Mouse (Mus musculus) hindbrain, postnatal 0 days (tissue): ENCODE measurements around the gene Galt. TPM values are rescaled to one million over a fixed set of nuclear protein-coding genes. Genes with fewer than 3 reads are reported as not detected.
"Not testable (repeated sequence)": the region's sequence is repeated elsewhere in the genome, so short reads cannot be mapped to it uniquely, and the experiment has no call there.

ENCODE experiments used
- ATAC-seq: fragments of 200-750 bp; cut with Nextera tagmentation; 2 replicates; pipeline ENCODE4 v1.8.0; 2017; ENCODE audit warnings: mild to moderate bottlenecking, moderate TSS enrichment, moderate library complexity
- DNase-seq: peaks from one replicate; pipeline ENCODE4 v3.0.0-alpha.2; 2015; ENCODE audit warnings: low spot score
- H3K27ac ChIP-seq: fragments of 300-500 bp; sonication (generic); 2 replicates; pipeline ENCODE4 v1.5.1; 2014; ENCODE audit warnings: mild to moderate bottlenecking
- H3K27me3 ChIP-seq: fragments of 300-500 bp; sonication (generic); 2 replicates; pipeline ENCODE4 v1.6.1; 2014; ENCODE audit warnings: low read length, mixed read lengths; ENCODE audit not compliant: insufficient read depth
- H3K36me3 ChIP-seq: fragments of 300-500 bp; sonication (generic); 2 replicates; pipeline ENCODE4 v1.6.1; 2014; ENCODE audit warnings: low read length, mixed read lengths; ENCODE audit not compliant: insufficient read depth
- H3K4me1 ChIP-seq: fragments of 300-500 bp; sonication (generic); 2 replicates; pipeline ENCODE4 v1.6.1; 2014; ENCODE audit warnings: antibody characterized with exemption, low read length, mixed read lengths; ENCODE audit not compliant: insufficient read depth
- H3K4me2 ChIP-seq: fragments of 300-500 bp; sonication (generic); 2 replicates; pipeline ENCODE4 v1.6.1; 2014; ENCODE audit warnings: low read depth, mild to moderate bottlenecking, low read length, moderate library complexity, mixed read lengths
- H3K4me3 ChIP-seq: fragments of 300-500 bp; sonication (generic); 2 replicates; pipeline ENCODE4 v1.5.1; 2014; ENCODE audit warnings: low read length
- H3K9ac ChIP-seq: fragments of 300-500 bp; sonication (generic); replicated peaks from 2 replicates; pipeline ENCODE4 v1.6.1; 2014; ENCODE audit warnings: mild to moderate bottlenecking, low read length, moderate library complexity, mixed read lengths
- H3K9me3 ChIP-seq: fragments of 300-500 bp; sonication (generic); 2 replicates; pipeline ENCODE4 v1.6.1; 2016; ENCODE audit warnings: low read length, mixed read lengths
- WGBS: fragments of 180-500 bp; shearing (Covaris S2); extraction: QIAGEN DNeasy Blood & Tissue Kit; methylation state at CpG from one replicate; pipeline ENCODE4 v1.1.7; 2014; 5-methylcytosine and 5-hydroxymethylcytosine counted together
- polyA plus RNA-seq: library from polyadenylated mRNA; unstranded; fragments of >200 nt; fragmentation: Nextera tagmentation; extraction: Ambion mirVana; gene quantifications from 2 replicates; pipeline ENCODE4 v1.2.1, GENCODE M21; 2015
- total RNA-seq: library from RNA; depleted of rRNA; stranded (reverse); fragments of >200 nt; gene quantifications from 2 replicates; pipeline ENCODE4 v1.2.3, GENCODE M21; 2014; rRNA removed

Galt gene
- total and polyA plus RNA-seq, 2 experiments from 2014 or later = 55.9 to 87.8 TPM

GRCm38 (mm10) chr4:41781271-41781670, 26.2 kb downstream of the Galt start:
- not testable (repeated sequence) for H3K4me3 ChIP-seq, DNase-seq, H3K36me3 ChIP-seq, H3K9ac ChIP-seq, H3K27me3 ChIP-seq, H3K4me2 ChIP-seq, ATAC-seq, H3K27ac ChIP-seq, H3K4me1 ChIP-seq, H3K9me3 ChIP-seq
- 15% methylated on average over 6 of the region's 9 CpGs for WGBS

DNA sequence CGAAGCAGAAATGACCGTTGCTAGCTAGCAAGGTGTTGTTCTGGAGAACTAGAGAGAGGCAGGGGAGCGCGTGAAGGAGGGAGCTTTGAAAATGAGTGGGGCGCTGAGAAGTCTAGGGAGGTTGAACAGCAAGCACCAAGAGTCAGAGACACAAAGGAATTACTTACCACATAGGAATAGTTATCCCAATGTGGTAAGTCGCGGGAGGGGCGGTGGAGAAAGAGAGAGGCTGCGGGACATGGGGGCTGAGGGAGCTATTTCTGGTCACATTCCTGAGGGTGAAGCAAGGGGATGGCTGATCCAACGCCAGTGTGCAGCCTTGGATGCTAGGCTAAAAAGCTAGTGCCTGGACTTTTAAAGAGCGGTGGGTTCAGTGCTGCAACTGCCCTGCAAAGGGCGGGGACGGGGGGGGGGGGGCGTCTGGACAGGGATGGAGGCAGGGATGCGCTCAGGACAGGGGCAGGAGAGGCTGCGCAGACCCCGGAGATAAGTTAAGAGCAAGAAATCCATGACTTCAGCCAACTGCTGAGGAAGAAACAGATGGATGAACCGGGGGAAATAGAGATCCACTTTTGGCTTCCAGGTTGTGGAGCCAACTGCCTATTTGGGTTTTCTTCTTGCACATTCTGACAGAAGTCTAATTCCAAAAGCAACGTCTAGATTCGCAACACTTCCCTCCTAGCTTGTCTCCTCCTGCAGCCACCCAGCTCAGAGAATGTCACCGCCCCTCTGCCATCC, 26.9 kb downstream of the Galt start:
- H3K4me1 ChIP-seq, H3K27me3 ChIP-seq, ATAC-seq, H3K4me2 ChIP-seq, H3K4me3 ChIP-seq, H3K9ac ChIP-seq, H3K27ac ChIP-seq, H3K9me3 ChIP-seq, H3K36me3 ChIP-seq: not testable (repeated sequence)
- DNase-seq = peak; percentile 0
- WGBS = 22% methylated on average over 12 of the region's 21 CpGs

DNA sequence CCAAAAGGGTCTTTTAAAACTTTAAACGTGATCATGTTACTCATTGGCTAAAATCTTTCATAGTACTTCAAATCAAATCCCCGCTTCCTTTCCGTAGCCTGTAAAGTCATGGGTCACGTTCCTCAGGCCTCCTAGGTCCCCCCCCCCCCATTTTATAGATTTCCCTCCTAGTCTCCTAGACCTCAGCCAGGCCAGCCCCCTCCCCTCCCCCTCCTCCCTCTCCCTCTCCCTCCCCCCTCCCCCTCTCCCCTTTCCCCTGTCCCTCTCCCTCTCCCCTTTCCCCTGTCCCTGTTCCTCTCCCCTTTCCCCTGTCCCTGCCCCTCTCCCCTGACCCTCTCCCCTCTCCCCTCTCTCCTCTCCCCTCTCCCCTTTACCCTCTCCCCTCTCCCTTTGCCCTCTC, 27.7 kb downstream of the Galt start:
- not testable (repeated sequence) for ATAC-seq, H3K4me3 ChIP-seq, H3K36me3 ChIP-seq, H3K4me2 ChIP-seq, DNase-seq, H3K9ac ChIP-seq, H3K4me1 ChIP-seq, H3K27me3 ChIP-seq, H3K27ac ChIP-seq, H3K9me3 ChIP-seq
- 28% methylated on average over 4 of the region's 4 CpGs for WGBS

DNA sequence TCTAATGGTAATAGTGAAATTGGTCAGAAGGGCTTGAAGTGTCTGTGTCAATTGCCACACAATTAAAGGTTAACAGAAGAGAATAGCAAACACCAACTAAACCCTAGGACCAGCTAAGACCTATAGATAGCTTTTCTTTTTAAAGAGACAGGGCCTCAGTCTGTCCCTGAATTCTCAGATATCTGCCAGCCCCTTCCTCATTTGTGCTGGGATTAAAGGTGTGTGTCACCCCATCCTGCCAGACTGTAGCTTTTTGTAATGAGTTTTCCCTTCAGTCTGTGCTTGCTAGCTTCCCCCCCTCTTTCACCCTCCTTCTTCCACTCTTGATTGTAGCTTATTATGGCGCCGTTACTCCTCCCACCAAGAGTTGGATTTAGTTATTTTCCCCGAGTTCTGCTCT, 28.2 kb downstream of the Galt start:
- H3K4me2 ChIP-seq, H3K27me3 ChIP-seq, DNase-seq, H3K9me3 ChIP-seq, H3K4me1 ChIP-seq, H3K4me3 ChIP-seq, H3K36me3 ChIP-seq, H3K27ac ChIP-seq, ATAC-seq, H3K9ac ChIP-seq: not testable (repeated sequence)
- 39% methylated on average over 3 of the region's 3 CpGs for WGBS

Other genes starting within 250 kb of the Galt start
- gene 1110017D15Rik, start 237.9 kb upstream of the Galt start, total RNA-seq = 2.3 and 9.9 TPM in 2 replicates
- gene 1110017D15Rik, start 237.9 kb upstream of the Galt start, polyA plus RNA-seq = 19.9 and 21.4 TPM in 2 replicates
- gene Fam219a, start 185.7 kb upstream of the Galt start, total RNA-seq = 136 and 193 TPM in 2 replicates
- gene Fam219a, start 185.7 kb upstream of the Galt start, polyA plus RNA-seq = 17.7 and 21.2 TPM in 2 replicates
- gene Dnaic1, start 185.5 kb upstream of the Galt start, total RNA-seq = 3.6 and 4.5 TPM in 2 replicates
- gene Dnaic1, start 185.5 kb upstream of the Galt start, polyA plus RNA-seq = 3.0 and 4.8 TPM in 2 replicates
- gene Enho, start 114.9 kb upstream of the Galt start, total RNA-seq = 179 and 205 TPM in 2 replicates
- 139 and 141 TPM in 2 replicates for gene Enho, start 114.9 kb upstream of the Galt start, polyA plus RNA-seq
- gene Cntfr, start 58.1 kb upstream of the Galt start, total RNA-seq = 59.3 and 61.9 TPM in 2 replicates
- gene Cntfr, start 58.1 kb upstream of the Galt start, polyA plus RNA-seq = 18.5 and 22.1 TPM in 2 replicates
- 24.4 and 41.9 TPM in 2 replicates for gene Il11ra1, start 55.2 kb upstream of the Galt start, total RNA-seq
- 47.4 and 49.8 TPM in 2 replicates for gene Il11ra1, start 55.2 kb upstream of the Galt start, polyA plus RNA-seq
- gene Rpp25l, start 41.7 kb upstream of the Galt start, total RNA-seq = 35.0 and 42.2 TPM in 2 replicates
- 47.3 and 48.3 TPM in 2 replicates for gene Rpp25l, start 41.7 kb upstream of the Galt start, polyA plus RNA-seq
- 145 and 147 TPM in 2 replicates for gene Dctn3, start 32.1 kb upstream of the Galt start, total RNA-seq
- 306 and 316 TPM in 2 replicates for gene Dctn3, start 32.1 kb upstream of the Galt start, polyA plus RNA-seq
- gene Arid3c, start 24.1 kb upstream of the Galt start, total RNA-seq = 0.22 and 2.1 TPM in 2 replicates
- 0.68 and 0.99 TPM in 2 replicates for gene Arid3c, start 24.1 kb upstream of the Galt start, polyA plus RNA-seq
- gene Sigmar1, start 929 bp downstream of the Galt start, total RNA-seq = 95.9 and 108 TPM in 2 replicates
- gene Sigmar1, start 929 bp downstream of the Galt start, polyA plus RNA-seq = 61.3 and 61.9 TPM in 2 replicates
- 148 and 223 TPM in 2 replicates for gene Ccl27a, start 19.0 kb downstream of the Galt start, total RNA-seq
- gene Ccl27a, start 19.0 kb downstream of the Galt start, polyA plus RNA-seq = 289 and 292 TPM in 2 replicates
- gene Gm21541, start 148.4 kb downstream of the Galt start, total RNA-seq = not detected in 2 replicates
- not detected in 2 replicates for gene Gm21541, start 148.4 kb downstream of the Galt start, polyA plus RNA-seq
- gene Gm20878, start 186.3 kb downstream of the Galt start, total RNA-seq = 3.6 and 23.1 TPM in 2 replicates
- gene Gm20878, start 186.3 kb downstream of the Galt start, polyA plus RNA-seq = 9.6 and 10.7 TPM in 2 replicates
- gene Fam205a4, start 210.8 kb downstream of the Galt start, total RNA-seq = 0.29 and 3.0 TPM in 2 replicates
- gene Fam205a4, start 210.8 kb downstream of the Galt start, polyA plus RNA-seq = 1.1 and 1.6 TPM in 2 replicates